Mouse (Mus musculus): ENCODE results near the gene AU018091. TPM values are rescaled to one million over a fixed set of nuclear protein-coding genes. Genes with fewer than 3 reads are reported as not detected.

Gene AU018091
- polyA plus RNA-seq (2017; shearing (Covaris generic)) = not detected

DNA sequence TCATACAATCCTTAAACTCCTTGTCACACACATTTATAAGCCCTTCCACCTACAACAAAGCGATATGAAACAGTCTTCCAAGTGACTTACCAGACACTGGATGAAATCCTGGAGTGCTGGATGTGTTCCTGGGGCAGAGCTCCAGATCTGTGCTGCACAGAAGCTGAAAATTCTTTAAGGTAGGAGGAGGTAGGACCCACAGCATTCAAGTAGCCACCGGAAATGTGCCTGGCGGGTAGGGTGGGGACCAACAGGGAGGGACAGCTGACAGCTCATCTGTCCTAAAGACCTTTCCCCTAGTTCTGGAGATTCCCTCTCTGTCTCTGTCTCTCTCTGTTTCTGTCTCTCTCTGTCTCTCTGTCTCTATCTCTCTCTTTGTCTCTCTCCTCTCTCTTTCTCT lies at the start of gene AU018091:
AU018091 (minus strand) TSS at position 279 of the 400 bp plus-strand sequence.

Other genes with a start within 250 kb of the AU018091 start
- not detected for gene Nlrp12, start 80.5 kb upstream of the AU018091 start, polyA plus RNA-seq (2017; shearing (Covaris generic))
- gene Myadm, start 119.9 kb upstream of the AU018091 start, polyA plus RNA-seq (2017; shearing (Covaris generic)) = 14.6 TPM
- 0.28 TPM for gene Prkcg, start 120.0 kb upstream of the AU018091 start, polyA plus RNA-seq (2017; shearing (Covaris generic))
- not detected for gene Cacng7, start 163.8 kb upstream of the AU018091 start, polyA plus RNA-seq (2017; shearing (Covaris generic))
- not detected for gene Cacng8, start 221.5 kb upstream of the AU018091 start, polyA plus RNA-seq (2017; shearing (Covaris generic))